Mouse (Mus musculus): Measurements from ENCODE around the gene Cwc15. TPM values are rescaled to one million over a fixed set of nuclear protein-coding genes. Genes with fewer than 3 reads are reported as not detected.

The Cwc15 gene
- total RNA-seq, 1 experiment from 2014 or later, result 130 TPM

- no peak for DNase-seq
These were observed 47.4 kb downstream of the Cwc15 start for GRCm38 (mm10) chr9:14547584-14548365.

- no peak for DNase-seq
These were observed 47.9 kb downstream of the Cwc15 start for GRCm38 (mm10) chr9:14548366-14548761.

GRCm38 (mm10) chr9:14558332-14558731, 57.9 kb downstream of the Cwc15 start:
- no peak for DNase-seq

- DNase-seq, result no peak
These were observed 59.0 kb downstream of the Cwc15 start for GRCm38 (mm10) chr9:14559430-14559829.

- DNase-seq, result no peak
These were observed 59.6 kb downstream of the Cwc15 start for GRCm38 (mm10) chr9:14559996-14560395.

Other genes with a start within 250 kb of the Cwc15 start
- gene Sesn3, start 225.6 kb upstream of the Cwc15 start, total RNA-seq (2021), result 43.2 and 75.5 TPM in 2 replicates
- 13.3 and 14.0 TPM in 2 replicates for gene Endod1, start 119.1 kb upstream of the Cwc15 start, total RNA-seq (2021)
- gene Kdm4d, start 135 bp upstream of the Cwc15 start, total RNA-seq (2021), result 0.73 TPM in 1 of 2 replicates, not detected in the other
- 28.5 and 36.1 TPM in 2 replicates for gene Amotl1, start 144.4 kb downstream of the Cwc15 start, total RNA-seq (2021)
- gene Piwil4, start 240.1 kb downstream of the Cwc15 start, total RNA-seq (2021), result 0.12 TPM in 1 of 2 replicates, not detected in the other

Measured in adrenal gland, postnatal 25 days (tissue).